ENCODE assay signal across 16 mouse cellular contexts in the genomic region with DNA sequence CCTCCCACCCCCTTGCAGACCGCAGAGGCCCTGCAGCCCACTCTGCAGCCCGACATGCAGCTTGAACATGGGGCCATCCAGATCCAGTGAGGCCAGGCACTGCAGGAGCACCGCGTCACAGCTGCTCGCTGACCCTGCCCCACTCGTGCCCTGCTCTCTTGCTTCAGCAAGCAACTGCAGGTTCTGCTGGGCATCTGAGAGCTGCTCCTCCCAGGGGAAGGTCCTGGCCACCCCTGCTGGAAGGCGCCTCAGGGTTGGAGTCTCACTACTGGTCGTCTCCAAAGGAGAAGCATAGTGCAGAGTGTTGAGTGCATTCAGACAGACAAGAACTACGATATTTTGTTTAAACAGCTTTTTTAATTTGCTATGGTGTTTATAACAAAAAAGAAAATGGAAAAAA.
"Had no signal": no experiment of that assay in that cellular context is flagged by ENCODE, and none has a peak within 500 bp of the region (broad histone marks: within the 10 kb centered on the region; RNA-seq: fewer than 3 reads in every experiment).

No protein-coding gene starts in this region.

- DNase-seq: heart, postnatal 10 days; heart, postnatal 14 days; heart, postnatal 36 days; heart, postnatal 4 days; kidney, adult 11 months; kidney, adult 18-20 months; kidney, adult 2 months; kidney, adult 8-10 months; kidney, adult 9 months; kidney, postnatal 10 days; kidney, postnatal 14 days; kidney, postnatal 25 days; kidney, postnatal 36 days; kidney, postnatal 4 days; layer of hippocampus, adult 9-11 months; layer of hippocampus, postnatal 36 days had no signal
